Mouse (Mus musculus): ENCODE results near the gene Rcbtb2.

Gene Rcbtb2

GRCm38 (mm10) chr14:73209262-73209661 lies 86.4 kb downstream of the Rcbtb2 start:
- no peak for DNase-seq (ENCODE audit: low spot score)

DNA sequence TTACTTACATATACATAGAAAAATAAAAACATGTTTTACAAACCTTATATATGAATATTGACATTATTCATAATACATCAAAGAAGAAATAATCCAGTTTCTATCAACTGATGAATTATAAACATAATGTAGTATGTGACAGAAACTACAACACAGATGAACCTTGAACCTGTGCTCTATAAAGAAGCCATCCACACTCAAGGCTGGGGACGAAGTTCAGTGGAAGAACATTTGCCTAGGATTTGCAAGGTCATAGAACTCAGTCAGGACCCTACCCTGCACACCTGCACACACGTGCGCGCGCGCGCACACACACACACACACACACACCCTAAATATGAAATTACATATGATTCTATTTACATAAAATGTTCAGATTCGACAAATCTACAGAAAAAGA lies 87.4 kb downstream of the Rcbtb2 start:
- DNase-seq (ENCODE audit: low spot score): no peak

DNA sequence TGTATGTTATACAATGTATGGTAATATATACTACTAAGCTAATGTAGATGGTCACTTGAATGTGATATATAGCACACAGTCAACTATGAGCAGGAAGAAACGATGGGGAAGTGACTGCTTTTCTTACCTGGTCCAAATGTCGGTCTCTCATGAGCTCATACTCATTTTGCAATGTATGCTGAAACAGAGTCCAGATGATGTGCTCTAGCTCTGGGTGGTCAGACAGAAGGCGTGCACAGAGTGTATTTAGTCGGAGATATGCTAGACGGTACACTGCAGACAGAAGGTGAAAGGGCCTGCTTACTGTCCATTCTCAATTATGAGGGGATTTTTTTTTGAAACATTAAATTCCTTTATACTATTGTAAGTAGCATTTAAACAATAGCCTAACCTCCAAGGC lies 88.6 kb downstream of the Rcbtb2 start:
- DNase-seq (ENCODE audit: low spot score): no peak

- DNase-seq (ENCODE audit: low spot score): no peak
These were observed 94.2 kb downstream of the Rcbtb2 start for GRCm38 (mm10) chr14:73217062-73217461.

DNA sequence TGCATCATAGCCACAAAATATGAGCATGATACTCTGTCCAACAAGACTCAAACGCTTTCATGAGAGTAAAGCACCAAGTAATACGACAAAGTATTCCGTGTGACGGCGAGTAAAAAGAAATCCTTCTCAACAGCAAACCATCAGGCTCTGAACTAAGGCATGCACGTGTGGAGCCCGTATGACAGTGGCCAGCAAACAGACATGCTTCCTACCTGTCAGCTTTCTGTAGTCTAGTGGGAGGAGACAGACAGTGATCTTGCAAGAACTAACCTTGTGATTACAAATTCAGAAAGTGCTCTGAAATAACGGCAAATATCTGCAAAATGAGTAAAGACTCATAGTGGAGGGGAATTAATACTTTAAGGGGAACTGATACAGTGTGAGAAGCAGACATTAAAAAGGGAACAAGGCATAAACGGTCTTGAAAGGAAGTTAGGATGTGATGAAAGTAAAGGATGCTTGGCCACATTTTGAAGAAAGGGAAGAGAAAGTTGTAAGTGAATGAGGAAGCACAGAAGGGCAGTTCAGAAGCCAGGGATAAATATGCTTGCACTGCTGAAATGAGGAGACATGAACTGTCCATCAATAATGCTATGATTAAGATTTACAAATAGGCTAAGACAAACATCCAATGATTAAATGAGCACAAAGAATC lies 99.6 kb downstream of the Rcbtb2 start:
- DNase-seq (ENCODE audit: low spot score): no peak

DNA sequence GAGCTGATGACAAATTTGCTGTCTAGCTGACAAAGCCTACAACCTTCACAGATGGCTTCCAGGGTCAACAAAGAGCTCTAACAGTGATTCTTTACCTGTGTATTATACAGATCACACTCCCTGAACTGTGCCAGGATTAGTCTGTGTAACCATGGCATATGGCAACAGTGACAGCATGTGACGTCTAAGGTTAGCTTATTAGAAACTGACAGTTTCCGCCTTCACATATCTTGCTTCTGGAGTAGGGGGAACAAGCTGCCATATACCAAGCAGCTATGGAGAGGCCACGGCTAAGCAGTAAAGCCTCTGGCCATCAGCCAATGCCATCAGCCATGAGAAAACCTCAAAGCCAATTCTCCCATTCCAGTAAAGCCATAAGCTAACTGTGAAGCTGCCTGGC lies 103.5 kb downstream of the Rcbtb2 start:
- DNase-seq (ENCODE audit: low spot score): no peak

GRCm38 (mm10) chr14:73226849-73227248 lies 104.0 kb downstream of the Rcbtb2 start:
- no peak for DNase-seq (ENCODE audit: low spot score)

GRCm38 (mm10) chr14:73231286-73231982 lies 108.6 kb downstream of the Rcbtb2 start:
- DNase-seq (ENCODE audit: low spot score): no peak

DNA sequence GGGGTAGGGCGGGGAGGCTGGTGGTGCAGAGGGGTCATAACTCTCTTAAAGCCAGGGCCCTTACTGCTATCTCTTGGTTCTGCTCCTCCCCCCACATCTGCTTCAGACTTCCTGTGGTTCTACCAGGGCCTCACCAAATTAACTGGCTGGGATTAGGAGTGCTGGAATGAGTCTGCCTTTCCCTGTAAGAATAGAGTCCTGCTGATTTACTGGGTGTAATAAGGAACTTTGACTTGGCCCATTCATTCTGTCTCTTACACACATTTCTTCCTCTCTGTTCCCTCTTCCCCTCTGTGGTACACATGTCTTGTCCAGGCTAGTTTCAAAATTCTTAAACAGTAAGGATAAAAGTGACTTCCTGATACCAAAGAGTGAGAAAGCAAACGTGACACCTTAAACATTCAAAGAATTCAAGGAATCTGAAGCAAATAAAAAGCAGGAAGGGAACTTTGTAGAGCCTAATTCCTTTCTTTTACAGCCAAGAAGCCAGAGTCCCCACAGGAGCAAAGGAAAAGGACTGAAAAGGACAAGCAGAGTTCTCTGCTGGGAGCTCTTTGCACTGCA lies 111.7 kb downstream of the Rcbtb2 start:
- no peak for DNase-seq (ENCODE audit: low spot score)

DNA sequence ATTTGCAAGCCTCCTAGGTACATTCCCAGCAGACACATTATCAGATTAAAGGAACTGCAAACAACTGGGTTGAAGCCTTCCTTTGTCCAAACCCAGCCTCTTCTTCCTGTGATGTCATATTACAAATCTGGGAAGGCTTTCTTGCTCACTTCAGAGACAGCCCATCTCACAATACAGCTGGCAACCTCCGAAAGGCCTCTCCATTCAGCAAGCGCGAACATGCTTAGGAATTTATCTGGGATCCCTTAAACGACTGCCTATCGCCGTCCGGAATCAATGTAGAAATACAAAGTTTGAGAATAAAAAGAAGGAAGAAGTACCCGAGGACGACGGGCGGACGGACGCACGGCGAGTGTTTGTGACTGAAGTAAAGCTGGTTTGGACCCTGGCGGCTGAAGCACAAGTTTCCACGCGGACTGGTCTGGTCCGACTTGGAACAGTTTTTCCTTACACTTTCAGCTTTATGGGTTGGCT lies 115.0 kb downstream of the Rcbtb2 start, which contains the start of gene Lpar6:
Gene Lpar6 (plus strand): TSS at position 48 of the 474 bp plus-strand sequence.
- DNase-seq (ENCODE audit: low spot score): peak; percentile 59

DNA sequence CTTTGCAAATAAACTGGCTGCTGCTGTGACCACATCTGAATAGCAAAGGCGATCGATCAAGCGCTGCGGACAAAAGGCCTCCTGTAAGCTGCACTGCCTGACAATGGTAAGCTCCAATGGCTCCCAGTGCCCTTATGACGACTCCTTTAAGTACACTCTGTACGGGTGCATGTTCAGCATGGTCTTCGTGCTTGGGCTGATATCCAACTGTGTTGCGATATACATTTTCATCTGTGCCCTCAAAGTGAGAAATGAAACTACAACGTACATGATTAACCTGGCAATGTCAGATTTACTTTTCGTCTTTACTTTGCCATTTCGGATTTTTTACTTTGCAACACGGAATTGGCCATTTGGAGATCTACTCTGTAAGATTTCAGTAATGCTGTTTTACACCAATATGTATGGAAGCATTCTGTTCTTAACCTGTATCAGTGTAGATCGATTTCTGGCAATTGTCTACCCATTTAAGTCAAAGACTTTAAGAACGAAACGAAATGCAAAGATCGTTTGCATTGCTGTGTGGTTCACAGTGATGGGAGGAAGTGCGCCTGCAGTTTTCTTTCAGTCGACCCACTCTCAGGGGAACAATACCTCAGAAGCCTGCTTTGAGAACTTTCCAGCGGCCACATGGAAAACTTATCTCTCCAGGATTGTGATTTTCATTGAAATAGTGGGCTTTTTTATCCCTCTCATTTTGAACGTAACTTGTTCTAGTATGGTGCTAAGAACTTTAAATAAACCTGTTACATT lies 115.8 kb downstream of the Rcbtb2 start:
- DNase-seq (ENCODE audit: low spot score): peak; percentile 44

- no peak for DNase-seq (ENCODE audit: low spot score)
These were observed 116.5 kb downstream of the Rcbtb2 start for GRCm38 (mm10) chr14:73239291-73239690.

DNA sequence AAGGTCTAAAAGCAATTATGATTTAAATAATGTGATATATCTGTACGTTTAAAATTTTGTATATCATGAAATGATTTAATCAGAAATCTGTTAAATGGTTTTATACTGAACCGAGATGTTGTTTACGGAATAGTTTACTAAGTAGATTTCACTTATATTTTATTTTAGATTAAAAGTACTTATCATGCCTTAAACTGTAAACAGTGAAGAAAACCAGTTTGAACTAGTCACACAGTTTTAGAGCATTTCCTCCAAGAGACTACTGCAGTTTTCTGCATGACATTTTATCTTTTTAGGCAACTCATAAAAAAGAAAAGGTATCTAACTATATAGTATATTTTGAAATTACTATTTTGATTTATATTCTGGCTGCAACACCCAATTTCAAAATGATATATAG lies 117.0 kb downstream of the Rcbtb2 start:
- DNase-seq (ENCODE audit: low spot score): no peak

GRCm38 (mm10) chr14:73244061-73244597 lies 121.3 kb downstream of the Rcbtb2 start:
- DNase-seq (ENCODE audit: low spot score): no peak

DNA sequence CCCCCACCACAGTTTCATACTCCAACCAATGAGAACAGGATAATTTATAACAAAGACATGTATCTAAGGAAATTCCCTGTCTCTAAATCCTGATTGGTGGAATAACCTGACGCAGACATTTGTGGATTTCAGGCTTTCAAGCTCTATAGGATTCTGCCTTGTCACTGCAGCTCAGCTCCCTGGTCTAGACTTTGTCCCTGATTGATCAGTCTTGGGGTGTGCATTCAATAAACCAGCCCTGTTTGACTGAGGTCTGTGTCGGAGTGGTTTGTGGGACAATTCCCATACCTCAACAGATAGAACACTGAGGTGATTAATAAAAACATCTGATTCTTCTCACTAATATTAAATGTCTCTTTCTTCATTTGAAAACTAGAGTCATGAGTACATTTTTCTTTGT lies 127.2 kb downstream of the Rcbtb2 start:
- no peak for DNase-seq (ENCODE audit: low spot score)

DNA sequence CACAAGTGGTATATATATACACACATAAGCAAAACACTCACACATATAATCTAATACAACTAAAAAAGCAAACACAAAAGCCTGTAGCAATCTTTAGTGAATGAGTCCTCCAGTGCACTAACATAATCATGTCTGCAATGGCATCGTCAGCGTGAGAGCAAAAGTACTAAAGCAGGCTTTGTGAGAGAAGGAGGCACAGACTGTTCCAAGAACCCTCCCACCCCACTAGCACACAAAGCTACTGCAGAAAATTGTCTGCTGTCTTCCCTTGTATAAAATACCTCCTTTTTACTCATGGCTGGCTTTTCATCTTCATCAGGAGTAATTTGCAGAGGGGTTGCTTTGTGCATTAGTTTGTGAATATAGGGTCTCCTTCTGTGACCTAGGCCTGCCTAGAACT lies 129.4 kb downstream of the Rcbtb2 start:
- no peak for DNase-seq (ENCODE audit: low spot score)

DNA sequence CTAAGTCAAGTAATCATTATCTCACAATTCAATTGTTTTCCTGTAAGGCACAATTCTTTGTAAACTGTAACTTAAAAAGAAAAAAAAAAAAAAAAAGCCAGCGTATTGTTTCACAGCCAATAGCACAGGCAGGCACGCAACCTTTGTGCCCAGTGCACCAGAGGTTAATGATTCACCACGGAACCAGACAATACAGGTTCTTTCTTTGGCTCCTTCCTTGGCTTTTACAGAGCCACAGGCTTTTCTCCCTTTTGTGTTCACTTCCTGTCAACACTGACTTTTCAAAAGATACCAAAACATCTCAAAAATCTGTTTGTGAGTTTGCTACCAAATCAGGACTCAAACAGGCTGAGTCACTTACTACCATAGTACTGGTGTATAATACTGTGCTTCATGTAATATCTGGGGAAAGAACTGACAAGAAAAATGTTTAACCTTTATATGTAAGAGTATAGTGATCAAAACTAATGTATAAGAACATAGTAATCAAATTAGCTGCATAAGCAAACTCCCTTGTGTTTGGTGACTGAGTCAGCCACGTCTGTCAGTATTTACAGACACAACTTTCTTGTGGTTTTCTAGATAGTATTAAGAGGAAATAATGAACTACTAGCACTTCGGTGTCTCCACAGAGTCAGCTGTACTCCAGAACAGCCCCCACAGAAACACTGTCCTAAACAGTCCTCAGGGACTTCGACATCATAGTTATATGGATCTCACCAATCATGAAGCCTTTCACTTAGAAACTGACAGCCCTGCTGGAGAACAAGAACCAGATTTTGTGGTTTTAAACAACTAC lies 130.8 kb downstream of the Rcbtb2 start:
- no peak for DNase-seq (ENCODE audit: low spot score)

- DNase-seq (ENCODE audit: low spot score): no peak
These were observed 131.6 kb downstream of the Rcbtb2 start for GRCm38 (mm10) chr14:73254412-73254811.

DNA sequence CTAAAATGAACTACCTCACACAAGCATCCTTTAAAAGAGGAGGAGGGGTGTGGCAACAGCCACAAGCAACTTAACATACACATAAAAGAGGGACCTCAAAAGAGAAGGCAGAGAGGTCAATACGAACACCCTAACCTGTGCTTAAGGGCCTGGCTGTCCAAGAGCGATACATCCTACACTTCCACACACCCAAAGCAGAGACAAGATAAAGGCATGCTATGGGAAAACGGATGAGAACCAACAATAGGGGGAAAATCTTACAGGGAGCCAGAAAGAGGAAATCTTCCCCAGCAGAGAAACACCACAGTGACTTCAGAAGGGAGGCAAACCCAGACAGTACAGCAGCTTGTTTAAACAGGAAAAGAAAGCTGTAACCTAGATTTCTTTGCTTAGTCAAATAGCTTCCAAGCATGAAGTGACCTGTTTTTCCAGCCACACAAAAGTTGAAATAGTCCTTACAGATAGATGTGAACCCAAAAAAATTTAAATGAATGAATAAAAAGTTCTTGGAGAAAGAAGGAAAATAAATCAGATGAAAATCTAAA lies 132.7 kb downstream of the Rcbtb2 start:
- DNase-seq (ENCODE audit: low spot score): no peak

DNA sequence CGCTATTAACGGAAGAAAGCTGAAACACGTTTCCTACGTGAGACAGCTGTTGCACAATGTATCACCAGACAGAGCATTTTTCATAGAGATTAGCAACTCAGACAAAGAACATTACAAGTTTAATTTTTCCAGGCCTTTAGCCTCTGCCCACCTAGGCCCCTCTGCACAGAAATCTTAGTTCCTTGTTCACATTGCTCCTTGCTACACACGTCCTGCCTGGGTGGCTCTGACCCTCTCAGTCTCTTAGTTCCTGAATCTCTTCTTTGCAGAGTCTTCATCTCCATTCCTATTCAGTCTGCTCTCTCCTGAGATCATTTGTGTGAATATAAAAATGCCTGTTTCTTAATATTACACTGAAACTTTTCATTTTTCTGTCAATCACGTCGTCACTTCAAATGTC lies 134.5 kb downstream of the Rcbtb2 start:
- DNase-seq (ENCODE audit: low spot score): no peak

Measured in testis, postnatal 10 days (tissue).